Mouse (Mus musculus) gastrocnemius, postnatal 36 days (tissue): Measurements from ENCODE around the gene Gm45713. TPM values are rescaled to one million over a fixed set of nuclear protein-coding genes. Genes with fewer than 3 reads are reported as not detected.
"Not testable (repeated sequence)": the region's sequence is repeated elsewhere in the genome, so short reads cannot be mapped to it uniquely, and the experiment has no call there.

Experiments
- DNase-seq, 2 experiments: peaks; one replicate each; pipeline ENCODE4 v3.0.0; 2022
- intact Hi-C: fragments of 180-260 bp; cut with DNase I; formaldehyde crosslinking; loops from one replicate; pipeline ENCODE4 v1.15.1; 2025
- total RNA-seq, 2 experiments: library from RNA; stranded (reverse); gene quantifications; 2 replicates each; pipeline ENCODE4 v1.2.3; 2021

The Gm45713 gene
- total RNA-seq, 2 experiments from 2014 or later = not detected

- no peak for DNase-seq
- intact Hi-C loops = no loop called here
These were observed 9.7 kb downstream of the Gm45713 start for GRCm38 (mm10) chr7:45126147-45126843.

DNA sequence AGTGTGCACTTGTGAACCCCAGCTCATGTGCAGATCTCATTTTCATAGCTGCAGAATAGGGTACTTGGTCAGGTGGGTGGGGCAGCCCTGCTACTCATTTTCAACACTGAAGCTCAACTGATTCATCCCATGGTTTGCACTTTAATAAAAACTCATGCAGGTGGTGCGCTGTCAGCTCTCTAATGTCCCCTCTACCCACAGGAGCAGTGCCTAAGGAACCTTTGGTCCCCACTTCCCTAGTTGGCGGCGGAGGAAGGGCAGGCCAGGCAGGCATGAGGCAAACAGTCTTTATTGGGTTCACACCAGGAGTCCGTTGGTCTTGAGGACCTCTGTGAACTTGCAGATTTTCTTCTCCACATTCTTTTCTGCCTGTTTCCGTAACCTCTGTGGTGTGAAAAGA is 10.4 kb downstream of the Gm45713 start:
- intact Hi-C loops, DNase-seq: not testable (repeated sequence)

GRCm38 (mm10) chr7:45125144-45125600 is 10.9 kb downstream of the Gm45713 start:
- intact Hi-C loops = no loop called here
- no peak for DNase-seq

- intact Hi-C loops = loop anchor here (5.0 kb wide), 1 partner anchor 42 kb away; no protein-coding TSS in a partner anchor
These were observed 11.5 kb downstream of the Gm45713 start, which contains the start of gene Rps11 for GRCm38 (mm10) chr7:45124224-45125143. Gene Rps11, minus strand, starts transcription at chr7:45124439.

GRCm38 (mm10) chr7:45123186-45123570 is 12.9 kb downstream of the Gm45713 start:
- DNase-seq = no peak
- intact Hi-C loops = loop anchor here (5.0 kb wide), 1 partner anchor 41 kb away; no protein-coding TSS in a partner anchor

More at GRCm38 (mm10) chr7:45124224-45125143, 11.5 kb downstream of the Gm45713 start, which contains the start of gene Rps11:
- DNase-seq = peak; percentile 96 to 99

DNA sequence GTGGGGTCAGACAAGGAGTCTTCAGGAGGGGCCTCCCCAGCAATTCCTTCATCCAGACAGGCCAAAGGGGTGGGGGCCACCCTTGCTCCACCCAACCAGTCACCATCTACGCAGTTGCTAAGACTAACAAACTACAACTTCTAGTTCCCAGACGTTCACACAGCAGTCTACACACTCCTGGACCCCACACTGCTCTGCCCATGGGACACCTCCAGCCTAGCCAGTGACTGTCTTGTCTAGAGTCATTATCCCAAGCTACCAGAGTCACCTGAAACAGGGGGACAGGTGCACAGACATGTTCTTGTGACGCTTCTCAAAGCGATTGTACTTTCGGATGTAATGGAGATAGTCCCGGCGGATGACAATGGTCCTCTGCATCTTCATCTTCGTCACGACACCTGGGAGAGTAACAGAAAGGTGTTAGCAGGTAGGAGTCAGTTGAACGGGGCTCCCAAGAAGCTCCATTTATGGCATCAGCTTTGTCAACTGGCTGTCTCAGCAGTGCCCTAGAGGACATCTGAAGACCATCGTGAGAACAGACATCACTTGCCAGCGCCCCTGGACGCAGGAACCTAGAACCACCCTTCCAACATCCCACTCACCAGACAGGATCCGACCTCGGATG is 13.4 kb downstream of the Gm45713 start:
- intact Hi-C loops = loop anchor here (5.0 kb wide), 1 partner anchor 40 kb away; no protein-coding TSS in a partner anchor
- no peak for DNase-seq

DNA sequence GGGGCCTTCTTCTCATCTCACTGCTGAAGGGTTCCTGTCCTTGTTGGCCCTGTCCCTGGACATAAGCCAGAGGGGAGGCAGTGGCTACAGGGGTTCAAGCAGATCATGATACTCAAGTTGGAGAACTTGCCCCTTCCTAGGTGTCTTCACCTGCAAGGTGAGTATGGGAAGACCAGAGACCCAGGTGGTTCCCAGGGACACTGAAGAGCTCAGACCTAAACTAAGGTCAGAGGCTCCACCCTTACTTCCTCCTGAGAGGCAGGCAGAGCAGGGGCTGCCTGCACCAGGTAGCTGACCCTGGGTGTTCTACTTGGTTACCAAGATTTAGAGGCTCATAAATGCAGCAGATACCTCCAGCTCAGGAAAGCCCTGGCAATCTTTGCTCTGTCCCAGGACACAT is 14.1 kb downstream of the Gm45713 start:
- DNase-seq = no peak
- intact Hi-C loops = loop anchor here (5.0 kb wide), 1 partner anchor 40 kb away; no protein-coding TSS in a partner anchor

DNA sequence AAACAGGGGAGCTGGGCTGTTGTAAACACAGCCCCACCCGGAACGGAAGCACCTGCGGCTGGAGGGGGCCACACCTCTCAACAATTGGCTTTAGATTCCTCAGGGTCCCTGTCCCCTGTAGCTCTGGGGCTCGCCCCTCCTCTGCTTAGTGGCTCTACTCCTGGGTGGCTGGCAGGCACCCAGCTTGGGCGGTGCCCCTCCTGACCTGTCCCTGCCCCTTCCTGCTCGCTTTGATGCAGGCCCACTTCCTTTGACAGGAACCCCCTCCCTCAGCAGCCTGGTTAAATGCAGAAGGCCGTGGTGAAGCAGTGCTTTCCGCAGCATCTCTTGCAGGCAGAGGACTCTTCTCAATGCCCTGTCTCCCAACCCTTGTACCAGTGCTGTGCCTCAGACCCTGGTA is 14.6 kb downstream of the Gm45713 start:
- intact Hi-C loops = loop anchor here (5.0 kb wide), 1 partner anchor 39 kb away; no protein-coding TSS in a partner anchor
- peak; percentile 45 to 52 for DNase-seq

- no peak for DNase-seq
- intact Hi-C loops = loop anchor here (5.0 kb wide), 1 partner anchor 38 kb away; no protein-coding TSS in a partner anchor
These were observed 16.0 kb downstream of the Gm45713 start for GRCm38 (mm10) chr7:45119780-45120709.

DNA sequence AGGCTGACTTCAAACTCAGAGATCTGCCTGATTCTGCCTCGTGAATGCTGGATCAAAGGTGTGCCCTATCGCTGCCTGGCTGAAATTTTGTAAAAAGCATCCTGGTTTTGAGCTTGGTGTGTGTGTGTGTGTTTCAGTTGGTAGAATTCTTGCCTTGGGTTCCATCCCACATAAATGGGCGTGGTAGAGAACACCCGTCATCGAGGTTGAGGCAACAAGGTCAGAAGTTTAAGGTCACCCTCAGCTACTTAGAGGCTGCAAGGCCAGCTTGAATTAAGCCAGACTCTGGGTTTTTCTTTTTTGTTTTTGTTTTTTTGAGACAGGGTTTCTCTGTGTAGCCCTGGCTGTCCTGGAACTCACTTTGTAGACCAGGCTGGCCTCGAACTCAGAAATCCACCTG is 17.7 kb downstream of the Gm45713 start:
- no peak for DNase-seq
- intact Hi-C loops = no loop called here

- intact Hi-C loops = no loop called here
- DNase-seq = no peak
These were observed 18.5 kb downstream of the Gm45713 start for GRCm38 (mm10) chr7:45117566-45117965.

DNA sequence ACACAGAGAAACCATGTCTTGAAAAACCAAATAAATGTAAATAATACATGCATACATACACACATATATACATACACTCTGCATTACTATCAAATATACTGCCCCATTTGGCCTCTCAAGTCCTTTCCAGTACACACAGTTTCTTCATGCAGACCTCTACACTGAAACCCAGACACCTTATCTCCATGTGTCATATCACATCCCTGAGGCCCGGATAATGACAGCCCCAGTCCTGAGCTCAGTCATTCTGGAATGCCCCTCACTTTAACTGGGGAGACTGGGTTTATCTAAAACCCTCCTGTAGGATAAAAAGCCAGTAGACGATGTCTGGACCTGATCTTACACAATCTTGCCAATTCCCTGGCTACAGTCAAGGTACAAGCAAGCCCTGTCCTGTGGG is 22.6 kb downstream of the Gm45713 start:
- intact Hi-C loops = no loop called here

DNA sequence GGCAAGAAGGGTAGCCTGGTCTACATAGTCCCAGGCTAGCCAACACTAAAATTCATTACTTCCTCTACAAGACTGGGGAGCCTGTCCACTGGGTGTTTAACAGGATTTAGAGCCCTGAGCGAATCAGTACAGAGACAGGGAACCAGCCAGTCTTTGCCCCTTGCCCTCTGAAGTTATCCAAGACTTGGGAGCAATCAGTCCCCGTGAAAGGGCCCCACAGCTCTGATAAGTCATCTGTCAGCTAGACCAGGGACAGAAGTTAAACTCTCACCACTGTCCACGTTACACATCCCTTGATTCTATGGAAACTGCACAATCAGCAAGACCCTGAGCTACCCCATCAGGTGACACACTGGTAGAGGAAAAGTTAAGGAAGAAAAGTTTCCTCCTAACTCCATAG is 23.5 kb downstream of the Gm45713 start:
- DNase-seq = no peak
- intact Hi-C loops = no loop called here

More for the DNA sequence above, 22.6 kb downstream of the Gm45713 start:
- no peak for DNase-seq

DNA sequence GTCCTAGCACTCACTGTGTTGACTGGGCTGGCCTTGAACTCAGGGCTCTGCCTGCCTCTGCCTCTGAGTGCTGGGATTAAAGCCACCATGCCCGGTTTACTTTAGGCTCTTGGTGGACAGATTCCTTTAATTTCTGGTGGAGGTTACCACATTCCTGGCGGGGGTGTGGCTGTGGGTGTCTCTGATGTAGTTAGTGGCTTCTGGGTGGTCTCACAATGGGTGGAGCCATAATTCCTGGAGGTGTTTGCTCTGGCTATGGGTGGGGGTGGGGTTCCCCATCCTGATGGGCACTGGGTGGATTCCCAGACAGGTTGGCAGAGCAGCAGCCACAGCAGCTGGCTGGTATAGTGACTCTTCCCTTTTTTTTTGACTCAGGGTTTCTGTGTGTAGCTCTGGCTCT is 24.1 kb downstream of the Gm45713 start:
- DNase-seq = no peak
- intact Hi-C loops = no loop called here

DNA sequence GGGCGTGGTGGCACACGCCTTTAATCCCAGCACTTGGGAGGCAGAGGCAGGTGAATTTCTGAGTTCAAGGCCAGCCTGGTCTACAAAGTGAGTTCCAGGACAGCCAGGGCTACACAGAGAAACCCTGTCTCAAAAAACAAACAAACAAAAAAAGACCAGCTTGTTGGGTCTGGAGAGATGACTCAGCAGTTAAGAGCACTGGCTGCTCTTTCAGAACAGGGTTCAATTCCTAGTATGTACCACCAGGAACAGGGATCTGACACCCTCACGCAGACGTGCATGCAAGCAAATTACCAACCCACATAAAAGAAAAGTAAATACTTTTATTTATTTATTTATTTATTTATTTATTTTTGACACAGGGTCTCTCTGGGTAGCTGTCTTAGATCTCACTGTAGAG is 25.9 kb downstream of the Gm45713 start:
- intact Hi-C loops, DNase-seq: not testable (repeated sequence)

DNA sequence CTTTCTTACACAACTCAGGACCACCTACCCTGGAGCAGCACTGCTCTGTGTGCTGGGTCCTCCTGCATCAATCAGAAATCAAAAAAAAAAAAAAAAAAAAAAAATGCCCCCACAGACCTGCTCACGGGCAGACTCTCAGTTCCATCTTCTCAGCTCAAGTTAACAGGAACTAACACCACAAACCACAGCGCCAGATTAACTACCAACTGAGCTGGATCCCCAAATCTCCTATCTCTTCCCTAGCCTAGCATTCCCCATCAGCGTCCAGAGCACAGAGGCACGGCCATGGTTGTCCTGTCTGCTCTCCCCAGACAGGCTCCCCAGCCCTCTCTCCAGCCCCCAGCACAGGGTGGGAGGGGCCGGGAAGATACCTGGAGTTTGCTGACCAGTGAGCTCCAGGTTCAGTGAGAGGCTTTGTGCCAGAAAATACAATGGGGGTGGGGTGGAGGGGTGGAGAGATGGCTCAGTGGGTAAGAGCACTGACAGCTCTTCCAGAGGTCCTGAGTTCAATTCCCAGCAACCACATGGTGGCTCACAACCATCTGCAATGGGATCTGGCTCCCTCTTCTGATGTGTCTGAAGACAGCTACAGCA is 28.9 kb downstream of the Gm45713 start:
- no peak for DNase-seq

GRCm38 (mm10) chr7:45106441-45106840 is 29.6 kb downstream of the Gm45713 start:
- intact Hi-C loops = no loop called here
- no peak for DNase-seq

More for the DNA sequence above, 28.9 kb downstream of the Gm45713 start:
- intact Hi-C loops = no loop called here

- no peak for DNase-seq
- intact Hi-C loops = no loop called here
These were observed 30.5 kb downstream of the Gm45713 start for GRCm38 (mm10) chr7:45105491-45105890.

DNA sequence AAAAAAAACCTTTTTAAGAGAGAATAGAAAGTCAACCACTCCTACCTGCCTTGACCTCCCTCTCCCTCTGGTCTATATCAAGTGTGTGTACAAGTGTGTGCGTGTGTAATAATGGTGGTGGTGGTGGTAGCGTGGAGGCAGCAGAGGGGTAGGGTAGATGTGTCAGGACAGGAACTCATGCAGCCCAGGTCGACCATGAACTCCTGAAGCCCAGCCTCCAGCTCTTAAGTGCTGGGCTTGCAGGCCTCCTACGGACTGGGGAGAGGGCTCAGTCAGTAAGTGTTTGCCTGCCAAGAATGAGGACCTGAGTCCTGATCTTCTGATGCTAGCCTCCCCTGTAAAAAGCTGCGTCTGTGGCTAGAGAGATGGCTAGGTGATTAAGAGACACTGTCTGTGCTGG is 31.1 kb downstream of the Gm45713 start:
- no peak for DNase-seq
- intact Hi-C loops = no loop called here
